Mouse (Mus musculus): ENCODE results near the gene Kcng4. TPM values are rescaled to one million over a fixed set of nuclear protein-coding genes. Genes with fewer than 3 reads are reported as not detected.

Gene Kcng4
- polyA plus RNA-seq, 1 experiment from 2014 or later: 0.19 TPM

DNA sequence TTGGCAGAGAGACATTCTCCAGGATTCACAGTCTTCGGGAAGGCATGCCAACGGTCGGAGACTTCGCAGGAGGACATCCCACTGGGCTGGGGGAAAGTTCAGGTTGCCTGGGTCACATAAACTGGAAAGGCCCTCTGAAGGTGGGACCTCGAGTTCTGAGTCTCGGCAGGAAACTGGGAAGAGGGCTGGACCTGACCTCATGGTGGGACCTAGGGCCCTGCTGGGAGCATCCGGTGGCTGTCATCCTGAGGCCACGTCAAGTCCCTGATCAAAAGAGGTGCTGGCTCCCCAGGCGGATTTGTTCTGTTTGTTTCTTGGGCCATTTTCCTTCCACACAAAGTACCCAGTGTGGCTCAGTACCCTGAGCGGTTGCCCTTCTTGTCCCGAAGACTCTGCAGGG, 28.0 kb upstream of the Kcng4 start:
- Histone ChIP-seq H3K36me3 (no peaks in the 10 kb centered on the region), H3K9me3 (no peaks in the 10 kb centered on the region)
- WGBS: 70% methylated on average over 11 of the region's 11 CpGs

GRCm38 (mm10) chr8:119661892-119662291, 26.4 kb upstream of the Kcng4 start:
- Histone ChIP-seq H3K4me1 (peaks cover 24% of the 10 kb centered on the region), H3K27ac (no peak overlapping the region), H3K9me3 (no peaks in the 10 kb centered on the region), H3K27me3 (0 out of 2 replicates have a peak, but pooled peaks cover 2% of the 10 kb centered on the region), H3K9ac (no peak overlapping the region), H3K4me3 (no peak overlapping the region), H3K36me3 (no peaks in the 10 kb centered on the region), H3K4me2 (no peak overlapping the region)
- 73% methylated on average over 6 of the region's 6 CpGs for whole genome bisulfite sequencing
- no peak for ATAC-seq (ENCODE audit: insufficient number of reproducible peaks, low FRiP score, low TSS enrichment, low read depth)

More for the DNA sequence above, 28.0 kb upstream of the Kcng4 start:
- no peak for ATAC-seq (ENCODE audit: insufficient number of reproducible peaks, low FRiP score, low TSS enrichment, low read depth)
- H3K9ac ChIP-seq: no peak overlapping the region
- H3K27ac ChIP-seq: no peak overlapping the region
- H3K27me3 ChIP-seq: 0 out of 2 replicates have a peak, but pooled peaks cover 8% of the 10 kb centered on the region
- H3K4me1 ChIP-seq: peaks cover 24% of the 10 kb centered on the region
- no peak overlapping the region for H3K4me2 ChIP-seq
- no peak overlapping the region for H3K4me3 ChIP-seq

DNA sequence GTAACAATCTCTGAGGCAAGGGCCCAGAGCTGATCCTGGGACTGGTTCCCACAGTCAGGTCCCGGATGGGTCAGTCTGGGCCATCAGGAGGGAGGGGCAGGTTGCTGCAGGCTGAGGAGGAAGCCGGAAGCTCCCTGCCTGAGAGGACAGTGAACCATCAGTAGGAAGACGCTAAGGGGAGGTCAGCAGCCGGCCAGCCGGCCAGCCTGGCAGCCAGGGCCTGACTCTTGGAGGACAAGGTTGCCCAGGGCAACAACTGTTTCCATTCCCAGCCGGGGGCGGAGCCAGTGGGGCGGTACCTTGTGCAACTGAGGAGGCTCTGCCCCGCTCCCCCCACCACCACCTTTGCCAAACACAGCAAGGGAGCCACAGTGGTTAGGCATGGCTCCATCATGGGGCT, 25.6 kb upstream of the Kcng4 start:
- H3K27ac ChIP-seq: no peak overlapping the region
- no peak for ATAC-seq (ENCODE audit: insufficient number of reproducible peaks, low FRiP score, low TSS enrichment, low read depth)
- H3K4me1 ChIP-seq: peaks cover 19% of the 10 kb centered on the region
- H3K9me3 ChIP-seq: no peaks in the 10 kb centered on the region
- no peak overlapping the region for H3K9ac ChIP-seq
- H3K36me3 ChIP-seq: no peaks in the 10 kb centered on the region
- WGBS: 16% methylated on average over 9 of the region's 9 CpGs
- no peak overlapping the region for H3K4me3 ChIP-seq
- no peaks in the 10 kb centered on the region for H3K27me3 ChIP-seq
- no peak overlapping the region for H3K4me2 ChIP-seq

- Histone ChIP-seq H3K36me3 (no peaks in the 10 kb centered on the region), H3K4me3 (no peak overlapping the region), H3K9ac (no peak overlapping the region), H3K4me1 (peaks cover 14% of the 10 kb centered on the region), H3K27ac (no peak overlapping the region), H3K4me2 (no peak overlapping the region), H3K27me3 (no peaks in the 10 kb centered on the region), H3K9me3 (no peaks in the 10 kb centered on the region)
- 43% methylated on average over 5 of the region's 5 CpGs for WGBS
- no peak for ATAC-seq (ENCODE audit: insufficient number of reproducible peaks, low FRiP score, low TSS enrichment, low read depth)
These were observed 21.4 kb upstream of the Kcng4 start for GRCm38 (mm10) chr8:119656709-119657464.

DNA sequence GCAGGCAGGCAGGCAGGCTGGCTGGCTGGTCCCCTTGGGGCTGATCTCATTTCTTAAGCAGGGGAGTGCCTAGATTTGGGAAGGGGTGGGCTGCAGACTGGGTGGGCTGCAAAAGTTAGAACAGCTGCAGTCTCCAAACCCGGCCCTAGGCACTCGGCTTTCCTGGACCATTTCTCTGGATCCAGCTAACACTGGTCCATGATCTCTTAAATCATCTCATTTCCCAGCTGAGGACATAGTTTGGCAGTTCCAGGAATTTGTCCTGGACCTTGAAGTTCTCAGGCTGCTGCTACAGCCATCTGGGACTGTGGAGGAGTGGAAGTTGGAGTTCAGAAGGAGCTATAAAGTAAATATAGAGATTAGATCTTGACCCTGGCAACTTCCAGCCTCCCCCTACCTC, 15.8 kb upstream of the Kcng4 start:
- H3K36me3 ChIP-seq: no peaks in the 10 kb centered on the region
- H3K9me3 ChIP-seq: no peaks in the 10 kb centered on the region
- no peak overlapping the region for H3K9ac ChIP-seq
- ATAC-seq (ENCODE audit: insufficient number of reproducible peaks, low FRiP score, low TSS enrichment, low read depth): no peak
- H3K4me2 ChIP-seq: no peak overlapping the region
- H3K4me1 ChIP-seq: peaks cover 11% of the 10 kb centered on the region; the same call in 1 of the 2 replicates
- H3K27ac ChIP-seq: no peak overlapping the region
- no peaks in the 10 kb centered on the region for H3K27me3 ChIP-seq
- WGBS: 15% methylated on average over 2 of the region's 2 CpGs
- no peak overlapping the region for H3K4me3 ChIP-seq

DNA sequence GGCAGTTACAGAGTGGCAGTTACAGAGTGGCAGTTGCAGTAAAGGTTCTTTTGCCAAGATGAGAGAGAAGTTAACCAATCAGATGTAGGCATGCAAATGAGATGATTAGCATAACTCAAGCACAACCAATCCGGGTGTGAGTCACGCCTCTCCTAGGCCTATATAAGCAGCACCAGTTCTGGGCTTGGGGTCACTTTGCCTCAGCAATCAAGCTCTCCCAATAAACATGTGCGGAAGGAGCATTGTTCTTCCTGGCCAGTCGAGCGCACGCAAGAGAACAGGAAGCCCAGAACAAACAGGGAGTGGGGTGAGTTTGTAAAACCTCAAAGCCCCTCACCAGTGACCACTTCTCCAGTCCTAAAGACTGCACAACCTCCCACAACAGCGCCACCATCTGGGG, 11.4 kb upstream of the Kcng4 start:
- WGBS: 81% methylated on average over 7 of the region's 7 CpGs
- H3K36me3 ChIP-seq: no peaks in the 10 kb centered on the region
- no peak overlapping the region for H3K9ac ChIP-seq
- H3K4me2 ChIP-seq: no peak overlapping the region
- no peaks in the 10 kb centered on the region for H3K27me3 ChIP-seq
- no peak overlapping the region for H3K27ac ChIP-seq
- H3K9me3 ChIP-seq: no peaks in the 10 kb centered on the region
- H3K4me3 ChIP-seq: no peak overlapping the region
- peaks cover 10% of the 10 kb centered on the region; the same call in 1 of the 2 replicates for H3K4me1 ChIP-seq
- ATAC-seq (ENCODE audit: insufficient number of reproducible peaks, low FRiP score, low TSS enrichment, low read depth): no peak

DNA sequence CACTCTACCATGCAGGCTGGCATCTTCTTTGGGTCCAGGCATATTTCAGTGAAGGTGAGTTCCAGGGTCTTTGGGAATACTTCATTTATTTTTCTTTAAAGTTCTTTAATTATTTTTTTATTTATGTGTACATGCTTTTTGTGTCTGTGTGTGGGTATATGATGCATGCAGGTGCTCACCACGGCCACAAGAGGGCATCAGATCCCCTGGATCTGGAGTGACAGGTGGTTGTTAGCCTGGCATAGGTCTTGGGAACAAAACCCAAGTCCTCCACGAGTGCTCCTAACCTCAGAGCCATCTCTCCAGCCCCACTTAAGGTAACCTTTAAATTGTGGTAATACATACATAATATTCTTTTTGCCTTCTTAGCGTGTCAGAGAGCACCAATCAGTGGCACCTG, 10.7 kb upstream of the Kcng4 start:
- H3K9me3 ChIP-seq: no peaks in the 10 kb centered on the region
- H3K9ac ChIP-seq: no peak overlapping the region
- no peaks in the 10 kb centered on the region for H3K36me3 ChIP-seq
- H3K27ac ChIP-seq: no peak overlapping the region
- H3K4me3 ChIP-seq: no peak overlapping the region
- ATAC-seq (ENCODE audit: insufficient number of reproducible peaks, low FRiP score, low TSS enrichment, low read depth): no peak
- H3K27me3 ChIP-seq: no peaks in the 10 kb centered on the region
- no peak overlapping the region for H3K4me2 ChIP-seq
- peaks cover 3% of the 10 kb centered on the region; the same call in 1 of the 2 replicates for H3K4me1 ChIP-seq
- 72% methylated on average over 3 of the region's 3 CpGs for WGBS

DNA sequence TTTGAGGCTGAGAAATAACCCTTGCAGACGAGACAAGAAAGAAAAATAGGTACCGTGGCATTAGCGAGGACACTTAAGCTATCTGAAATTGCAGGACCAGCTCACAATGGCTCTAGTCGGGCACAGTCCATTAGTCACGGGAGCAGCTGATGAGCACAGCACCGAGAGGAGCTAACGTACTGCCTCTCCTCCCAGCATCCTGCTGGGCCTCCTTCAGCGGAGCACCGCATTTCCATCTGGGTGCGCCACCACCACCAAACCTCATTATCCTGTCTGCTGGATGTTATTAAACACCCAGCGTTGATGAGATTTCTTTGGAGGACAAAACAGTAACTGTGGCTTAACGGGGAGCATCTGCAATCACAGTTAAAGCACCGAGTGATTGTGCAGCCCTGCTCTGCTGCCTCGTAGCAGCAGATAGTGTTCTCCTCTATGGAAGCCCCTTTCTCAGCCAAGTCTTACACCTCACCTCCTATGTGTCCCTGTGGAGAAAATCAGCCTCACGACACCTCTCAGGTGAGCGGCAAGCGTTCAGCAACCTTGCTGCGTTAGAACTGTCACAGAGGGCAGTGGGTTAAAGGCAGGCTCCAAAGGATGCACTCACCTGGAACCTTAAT, 9.6 kb upstream of the Kcng4 start:
- Histone ChIP-seq H3K36me3 (no peaks in the 10 kb centered on the region), H3K9me3 (no peaks in the 10 kb centered on the region), H3K4me1 (0 out of 2 replicates have a peak, but pooled peaks cover 2% of the 10 kb centered on the region), H3K27me3 (no peaks in the 10 kb centered on the region), H3K9ac (no peak overlapping the region), H3K4me3 (no peak overlapping the region), H3K27ac (no peak overlapping the region), H3K4me2 (no peak overlapping the region)
- WGBS: 60% methylated on average over 18 of the region's 18 CpGs
- ATAC-seq (ENCODE audit: insufficient number of reproducible peaks, low FRiP score, low TSS enrichment, low read depth): no peak

DNA sequence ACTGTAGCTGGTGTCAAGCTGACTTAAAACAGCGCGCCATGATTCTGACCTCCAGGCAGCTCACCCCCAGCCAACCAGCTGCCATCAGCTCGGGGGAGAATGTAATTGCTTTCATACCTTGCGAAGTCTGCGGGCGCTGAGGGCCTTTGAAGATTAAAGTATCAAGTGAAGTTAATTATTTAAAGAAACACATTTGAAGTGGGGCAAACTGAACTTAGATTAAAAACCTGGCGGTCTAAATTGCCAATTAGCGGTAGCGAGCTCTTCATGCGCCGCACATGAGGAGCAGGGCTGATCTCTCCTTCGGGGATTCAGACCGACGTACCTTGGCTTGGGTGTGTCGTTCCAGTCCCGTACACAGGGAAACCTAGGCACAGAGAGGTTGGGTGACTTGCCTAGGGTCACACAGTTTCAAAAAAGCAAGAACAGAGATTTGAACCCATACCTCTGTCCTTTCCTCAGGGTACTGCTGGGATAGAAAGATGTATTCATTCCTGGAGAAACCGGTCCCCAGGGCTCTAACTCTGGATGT, 9.0 kb upstream of the Kcng4 start:
- Histone ChIP-seq H3K36me3 (no peaks in the 10 kb centered on the region), H3K9me3 (no peaks in the 10 kb centered on the region), H3K27ac (no peak overlapping the region), H3K4me1 (0 out of 2 replicates have a peak, but pooled peaks cover 2% of the 10 kb centered on the region), H3K4me3 (no peak overlapping the region), H3K9ac (no peak overlapping the region), H3K4me2 (no peak overlapping the region), H3K27me3 (no peaks in the 10 kb centered on the region)
- no peak for ATAC-seq (ENCODE audit: insufficient number of reproducible peaks, low FRiP score, low TSS enrichment, low read depth)
- 43% methylated on average over 17 of the region's 17 CpGs for WGBS

- Histone ChIP-seq H3K4me3 (no peak overlapping the region), H3K27me3 (no peaks in the 10 kb centered on the region), H3K36me3 (no peaks in the 10 kb centered on the region), H3K4me1 (0 out of 2 replicates have a peak, but pooled peaks cover 2% of the 10 kb centered on the region), H3K27ac (no peak overlapping the region), H3K9ac (no peak overlapping the region), H3K9me3 (no peaks in the 10 kb centered on the region), H3K4me2 (no peak overlapping the region)
- WGBS: 93% methylated on average over 1 of the region's 1 CpGs
- ATAC-seq (ENCODE audit: insufficient number of reproducible peaks, low FRiP score, low TSS enrichment, low read depth): no peak
These were observed 7.5 kb upstream of the Kcng4 start for GRCm38 (mm10) chr8:119642960-119643359.

DNA sequence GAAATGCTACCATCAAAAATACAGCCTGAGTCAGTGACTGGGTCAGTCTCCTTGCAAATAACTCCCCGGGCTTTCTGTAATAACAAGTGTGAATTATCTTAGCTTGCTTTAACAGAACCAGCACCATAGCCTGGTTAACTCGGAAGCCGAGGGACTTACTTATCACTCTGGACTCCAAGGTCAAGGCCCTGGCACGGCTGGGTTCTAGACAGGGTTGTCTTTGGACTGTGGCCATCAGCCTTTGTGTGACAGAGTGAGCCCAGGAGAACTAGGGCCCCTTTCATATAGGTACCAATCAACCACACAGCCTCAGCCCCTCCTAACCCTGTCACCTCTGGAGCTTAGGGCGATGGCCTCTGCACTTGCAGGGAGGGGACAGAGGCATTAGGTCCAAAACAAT, 5.6 kb upstream of the Kcng4 start:
- WGBS: 82% methylated on average over 5 of the region's 5 CpGs
- Histone ChIP-seq H3K27me3 (no peaks in the 10 kb centered on the region), H3K4me3 (no peak overlapping the region), H3K27ac (no peak overlapping the region), H3K9ac (no peak overlapping the region), H3K36me3 (no peaks in the 10 kb centered on the region), H3K4me2 (no peak overlapping the region), H3K4me1 (0 out of 2 replicates have a peak, but pooled peaks cover 2% of the 10 kb centered on the region), H3K9me3 (no peaks in the 10 kb centered on the region)
- ATAC-seq (ENCODE audit: insufficient number of reproducible peaks, low FRiP score, low TSS enrichment, low read depth): no peak

- peaks cover 14% of the 10 kb centered on the region for H3K4me1 ChIP-seq
- H3K27me3 ChIP-seq: no peaks in the 10 kb centered on the region; the same call in 1 of the 2 replicates
- no peak overlapping the region for H3K4me3 ChIP-seq
- H3K9me3 ChIP-seq: no peaks in the 10 kb centered on the region
- no peak overlapping the region for H3K4me2 ChIP-seq
- WGBS: 31% methylated on average over 7 of the region's 7 CpGs
- H3K27ac ChIP-seq: no peak overlapping the region
- no peak for ATAC-seq (ENCODE audit: insufficient number of reproducible peaks, low FRiP score, low TSS enrichment, low read depth)
- H3K9ac ChIP-seq: no peak overlapping the region
- no peaks in the 10 kb centered on the region for H3K36me3 ChIP-seq
These were observed 4.3 kb upstream of the Kcng4 start for GRCm38 (mm10) chr8:119639798-119640197.

All from limb, embryonic 15.5 days (tissue).